Mouse (Mus musculus): ENCODE measurements around the gene Glb1.
A peak's percentile ranks its signal among the peaks of the same experiment; 100 is the strongest.
"Not testable (repeated sequence)": the region's sequence is repeated elsewhere in the genome, so short reads cannot be mapped to it uniquely, and the experiment has no call there.

Gene Glb1

DNA sequence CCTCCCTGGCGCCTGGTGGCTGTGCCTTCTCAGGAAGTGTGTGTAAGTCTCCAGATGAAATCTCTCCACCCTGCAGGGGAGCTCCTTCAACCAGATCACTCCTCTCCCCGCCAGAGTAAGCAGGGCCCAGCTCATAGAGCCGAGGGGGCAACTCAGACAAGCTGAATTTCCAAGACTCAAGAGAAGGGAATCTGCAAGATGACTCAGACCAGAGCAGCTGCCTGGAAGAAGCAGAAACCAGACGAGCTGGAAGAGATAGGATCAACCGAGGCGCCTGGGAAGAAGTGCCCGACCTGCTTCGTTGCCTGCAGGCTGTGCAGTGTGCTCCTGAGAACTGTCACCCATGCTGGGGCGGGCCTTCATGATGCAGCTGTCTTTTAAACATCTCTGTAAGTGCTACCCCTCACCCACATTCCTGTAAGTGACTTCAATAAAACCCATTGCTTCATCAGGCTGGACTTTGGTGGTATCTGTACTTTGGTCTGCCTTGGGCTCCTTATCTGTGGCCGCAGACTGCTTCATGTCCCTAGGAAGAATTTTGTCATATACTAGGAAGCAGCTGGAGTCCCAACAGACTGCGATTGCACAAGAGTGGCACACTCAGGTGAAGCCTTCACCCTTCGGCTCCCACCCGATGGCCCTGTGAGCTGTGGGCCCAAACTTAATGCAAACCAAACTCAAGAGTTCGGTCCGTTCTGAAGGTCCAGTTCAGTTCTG, 102.0 kb downstream of the Glb1 start:
- DNase-seq, result no peak

DNA sequence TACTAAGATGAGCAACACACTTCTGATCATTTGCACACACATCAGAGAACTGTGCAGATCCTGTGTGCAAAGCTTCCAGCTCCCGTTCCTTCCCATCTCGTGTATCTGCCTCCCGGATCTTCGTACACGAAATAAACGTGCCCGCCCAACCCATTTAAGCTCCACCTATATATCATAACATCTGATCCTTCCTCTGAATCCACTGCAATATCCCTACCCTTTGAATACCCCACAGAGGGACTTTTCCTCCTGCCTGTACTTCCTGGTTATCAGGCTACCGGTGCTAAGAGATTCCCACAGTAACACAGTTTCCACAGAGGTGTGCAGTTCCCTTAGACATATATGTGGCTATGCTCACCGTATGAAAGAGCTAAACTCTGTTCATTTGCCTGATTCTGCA, 103.9 kb downstream of the Glb1 start, which contains the start of gene Ccr4:
Ccr4 (minus strand) TSS at position 101 of the 400 bp plus-strand sequence.
- DNase-seq, result no peak

DNA sequence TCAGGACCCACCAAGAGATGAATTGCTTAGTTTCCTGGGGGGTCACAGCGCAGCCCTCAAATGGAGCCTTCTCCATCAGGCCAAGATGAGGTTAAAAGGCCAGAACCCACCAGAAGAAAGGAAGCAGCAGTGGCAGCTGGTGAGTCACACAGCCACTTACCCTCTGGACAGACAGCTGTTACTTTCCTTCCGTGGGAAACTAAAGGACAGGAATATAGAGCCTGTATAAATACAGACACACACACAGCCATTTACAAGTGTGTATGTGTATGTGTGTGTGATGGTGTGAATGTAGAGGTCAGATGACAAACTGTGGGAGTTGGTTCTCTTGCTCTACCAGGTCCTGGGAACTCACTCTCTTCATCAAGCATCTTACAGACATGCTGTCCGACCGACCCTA, 105.7 kb downstream of the Glb1 start:
- no peak for DNase-seq

- DNase-seq, result no peak
Observed at GRCm38 (mm10) chr9:114507421-114507820, 106.5 kb downstream of the Glb1 start.

DNA sequence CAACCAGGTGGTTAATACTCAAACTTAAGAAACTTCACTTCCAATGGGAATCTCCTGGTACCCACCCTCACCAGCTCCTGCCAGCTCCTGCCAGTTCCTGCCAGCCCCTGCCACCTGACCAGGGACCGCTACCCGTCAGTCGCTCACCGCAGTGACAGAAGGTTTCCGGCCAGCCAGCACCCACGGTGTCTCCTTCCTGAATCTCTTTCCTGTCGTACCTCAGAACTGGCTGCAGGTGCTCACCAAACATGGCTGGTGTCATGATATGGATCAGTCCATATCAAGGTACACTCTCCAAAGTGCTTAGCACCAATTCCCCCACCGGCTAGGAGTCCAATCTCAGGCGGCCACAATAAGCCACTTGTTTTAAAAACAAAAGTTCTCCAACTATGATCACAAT, 108.9 kb downstream of the Glb1 start:
- DNase-seq, result peak; percentile 62

GRCm38 (mm10) chr9:114512831-114513230, 112.0 kb downstream of the Glb1 start:
- DNase-seq, result no peak

DNA sequence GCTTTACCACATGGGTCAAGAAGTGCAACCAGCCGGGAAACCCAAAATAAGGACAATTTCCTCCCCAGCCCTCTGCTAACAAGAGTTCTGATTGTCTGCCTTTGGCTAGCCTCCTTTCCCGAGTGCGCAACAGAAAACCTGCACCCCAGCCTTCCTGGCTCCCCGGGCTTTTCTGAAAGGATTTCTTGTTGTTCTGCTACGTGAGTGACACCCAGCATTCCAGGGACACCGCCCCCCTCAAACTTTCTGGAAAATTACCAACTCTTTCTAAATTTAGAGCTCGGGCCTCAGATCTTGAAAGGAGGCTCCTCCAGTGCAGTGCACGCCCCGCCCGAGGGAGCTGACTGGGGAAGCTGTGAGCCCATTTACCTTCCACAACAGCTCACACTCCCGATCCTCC, 114.5 kb downstream of the Glb1 start, which contains the start of gene C130032M10Rik:
C130032M10Rik (plus strand) TSS at position 334 of the 400 bp plus-strand sequence.
- no peak for DNase-seq

GRCm38 (mm10) chr9:114517924-114518497, 117.1 kb downstream of the Glb1 start:
- DNase-seq, result no peak

- no peak for DNase-seq
Observed at GRCm38 (mm10) chr9:114518812-114519477, 118.1 kb downstream of the Glb1 start.

GRCm38 (mm10) chr9:114520529-114520928, 119.7 kb downstream of the Glb1 start:
- not testable (repeated sequence) for DNase-seq

- DNase-seq, result peak; percentile 54
Observed at GRCm38 (mm10) chr9:114522041-114522440, 121.2 kb downstream of the Glb1 start.

DNA sequence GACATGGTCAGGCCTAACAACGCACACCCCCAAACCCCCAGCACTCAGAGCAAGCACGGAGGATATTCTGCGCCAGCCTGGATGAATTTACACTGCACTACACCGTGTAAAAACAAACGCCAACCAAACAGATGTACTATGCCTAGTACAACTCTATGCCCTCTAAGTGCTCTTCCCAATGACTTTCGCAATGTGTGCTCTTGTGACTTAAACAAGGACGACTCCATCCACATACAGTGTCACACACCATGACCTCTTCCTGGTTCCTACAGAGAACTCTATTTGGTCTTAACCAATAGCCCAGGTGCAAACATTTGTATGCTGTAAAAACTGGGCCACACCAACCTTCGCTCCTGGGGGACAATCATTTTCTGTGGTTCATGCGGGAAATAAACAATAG, 121.6 kb downstream of the Glb1 start:
- DNase-seq, result no peak
